In the genomic region with DNA sequence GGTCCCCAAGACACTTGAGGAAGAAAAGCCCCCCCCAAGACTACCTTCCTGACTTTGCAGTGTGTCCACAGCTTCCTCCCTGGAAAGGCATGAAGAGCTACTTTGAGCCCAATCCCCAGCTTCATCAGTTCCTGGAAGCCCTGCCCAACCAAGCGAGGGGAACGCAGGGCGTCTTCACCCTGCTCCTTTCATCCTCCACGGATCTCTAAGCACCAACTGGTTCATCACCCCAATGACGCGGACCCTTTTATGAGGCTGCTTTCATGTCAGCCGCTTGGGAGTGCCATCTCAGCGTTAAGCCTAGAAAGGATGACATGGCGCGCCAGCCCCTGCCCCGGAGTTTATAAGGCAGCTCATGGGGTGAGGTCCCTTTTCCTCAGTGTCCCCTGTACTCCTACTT, we compare ENCODE assay signal across 8 mouse cellular contexts. TPM values are rescaled to one million over a fixed set of nuclear protein-coding genes. Genes with fewer than 3 reads are reported as not detected.
A peak's percentile ranks its signal among the peaks of the same experiment; 100 is the strongest.
DNase-seq lines count a peak whose midpoint lies in the region; ATAC-seq and TF ChIP-seq lines count a peak whose summit lies in the region.

Dnajc7 (minus strand) TSS at position 187 of the 400 bp plus-strand sequence.

- DNase-seq in heart, adult 18-20 months = no peak
- DNase-seq in heart, adult 9 months (ENCODE audit: low spot score in 2 of 2) = no peak
- DNase-seq in ES-E14 (ENCODE audit: low read depth, low spot score) = no peak
- DNase-seq in forebrain, embryonic 11.5 days (ENCODE audit: low spot score) = no peak
- no peak for DNase-seq in limb, embryonic 14.5 days (ENCODE audit: low spot score)
- no peak for DNase-seq in spleen, postnatal 14 days (ENCODE audit: low spot score in 2 of 2)

- TF ChIP-seq POLR2A in limb, embryonic 14.5 days (IDR thresholded peaks at IDR 0.05; ENCODE audit: borderline replicate concordance, extremely low read depth, insufficient read depth, insufficient read length) = no peak
- no peak for TF ChIP-seq POLR2A in olfactory bulb, adult 2 months (IDR thresholded peaks at IDR 0.05; ENCODE audit: insufficient read depth, low read depth, low read length)

- TF ChIP-seq CTCF in olfactory bulb, adult 2 months (IDR thresholded peaks at IDR 0.05; ENCODE audit: insufficient read depth, low read depth, low read length) = no peak

- peaks cover 6% of the 10 kb centered on the region; the same call in 1 of the 2 replicates for H3K36me3 ChIP-seq in ES-E14 (ENCODE audit: control insufficient read depth, insufficient read depth, low read length, poor library complexity, severe bottlenecking)
- no peaks in the 10 kb centered on the region for H3K36me3 ChIP-seq in forebrain, embryonic 11.5 days (ENCODE audit: control insufficient read depth, insufficient read depth, low read length)
- H3K36me3 ChIP-seq in limb, embryonic 14.5 days (ENCODE audit: control insufficient read depth, insufficient read depth, low read length) = peaks cover 12% of the 10 kb centered on the region

- no peaks in the 10 kb centered on the region for H3K27me3 ChIP-seq in forebrain, embryonic 11.5 days (ENCODE audit: control insufficient read depth, insufficient read depth, low read length)
- H3K27me3 ChIP-seq in limb, embryonic 14.5 days (ENCODE audit: control insufficient read depth, insufficient read depth, low read length) = no peaks in the 10 kb centered on the region

- H3K9ac ChIP-seq in ES-E14 (ENCODE audit: insufficient read depth, low read depth, low read length, poor library complexity, severe bottlenecking) = peak within 1 kb of the TSS; percentile 98
- H3K9ac ChIP-seq in forebrain, embryonic 11.5 days (ENCODE audit: low read length) = peak within 1 kb of the TSS; percentile 95
- H3K9ac ChIP-seq in limb, embryonic 14.5 days (ENCODE audit: low read depth, low read length, severe bottlenecking) = peak within 1 kb of the TSS; percentile 96

- H3K27ac ChIP-seq in ES-E14 (ENCODE audit: insufficient read depth, low read depth, low read length, poor library complexity, severe bottlenecking) = peak within 1 kb of the TSS; percentile 97
- H3K27ac ChIP-seq in forebrain, embryonic 11.5 days (ENCODE audit: low read depth, low read length) = peak within 1 kb of the TSS; percentile 85
- peak within 1 kb of the TSS; percentile 92 for H3K27ac ChIP-seq in limb, embryonic 14.5 days (replicated peaks; ENCODE audit: low read depth, low read length)
- peak within 1 kb of the TSS; percentile 83 for H3K27ac ChIP-seq in olfactory bulb, adult 2 months (ENCODE audit: insufficient read depth, low read depth, low read length)

- ATAC-seq in forebrain, embryonic 11.5 days (replicated peaks; ENCODE audit: low FRiP score) = no peak; the same call in 1 of the 2 replicates
- no peak for ATAC-seq in hematopoietic stem cell, adult 5-6 weeks (replicated peaks in 1 of 2; ENCODE audit: insufficient read depth in 1 of 2, low FRiP score in 2 of 2, low TSS enrichment in 1 of 2, low read depth in 1 of 2, poor library complexity in 2 of 2, severe bottlenecking in 2 of 2)
- no peak for ATAC-seq in limb, embryonic 14.5 days (ENCODE audit: low FRiP score, low read depth)

- peaks cover 3 to 8% of the 10 kb centered on the region in 2 experiments; a peak in 3 of 4 replicates for H3K4me1 ChIP-seq in ES-E14 (ENCODE audit: control insufficient read depth in 2 of 2, insufficient read depth in 2 of 2, low read length in 2 of 2, poor library complexity in 1 of 2)
- H3K4me1 ChIP-seq in forebrain, embryonic 11.5 days (replicated peaks; ENCODE audit: control insufficient read depth, insufficient read depth, low read length) = peaks cover 14% of the 10 kb centered on the region; the same call in 1 of the 2 replicates
- peaks cover 21% of the 10 kb centered on the region for H3K4me1 ChIP-seq in limb, embryonic 14.5 days (ENCODE audit: control insufficient read depth, insufficient read depth, low read length)
- peaks cover 13% of the 10 kb centered on the region for H3K4me1 ChIP-seq in olfactory bulb, adult 2 months (ENCODE audit: control insufficient read depth, insufficient read depth, low read length)

- peak within 1 kb of the TSS; percentile 86 to 96 for H3K4me3 ChIP-seq in ES-E14 (ENCODE audit: insufficient read depth in 1 of 2, low read depth in 1 of 2, low read length in 2 of 2, poor library complexity in 1 of 2, severe bottlenecking in 1 of 2)
- peak within 1 kb of the TSS; percentile 98 for H3K4me3 ChIP-seq in forebrain, embryonic 11.5 days (ENCODE audit: low read depth, low read length)
- H3K4me3 ChIP-seq in limb, embryonic 14.5 days (replicated peaks; ENCODE audit: low read length) = peak within 1 kb of the TSS; percentile 98
- H3K4me3 ChIP-seq in olfactory bulb, adult 2 months (ENCODE audit: insufficient read depth, low read depth, low read length) = peak within 1 kb of the TSS; percentile 75

- in situ Hi-C loops in ES-E14 (cut with MboI; ENCODE audit: low sequenced_read_pairs in 2 of 2, unreplicated experiment in 2 of 2) = no loop called here

- no peaks in the 10 kb centered on the region for H3K9me3 ChIP-seq in ES-E14 (ENCODE audit: control insufficient read depth, insufficient read depth, low read depth, low read length)
- H3K9me3 ChIP-seq in forebrain, embryonic 11.5 days (ENCODE audit: control insufficient read depth, low read length) = no peaks in the 10 kb centered on the region
- no peaks in the 10 kb centered on the region for H3K9me3 ChIP-seq in limb, embryonic 14.5 days (ENCODE audit: control insufficient read depth, low read length)

- peak within 1 kb of the TSS; percentile 88 for H3K4me2 ChIP-seq in forebrain, embryonic 11.5 days (ENCODE audit: low read depth, low read length, severe bottlenecking)
- peak within 1 kb of the TSS; percentile 79 for H3K4me2 ChIP-seq in limb, embryonic 14.5 days (replicated peaks; ENCODE audit: low read depth, low read length, severe bottlenecking)

- 5% methylated on average over 11 of the region's 11 CpGs for WGBS in forebrain, embryonic 11.5 days
- 2% methylated on average over 11 of the region's 11 CpGs for WGBS in limb, embryonic 14.5 days
- under 1% methylated on average over 11 of the region's 11 CpGs for WGBS in olfactory bulb, adult 2 months

TF ChIP-seq in ES-E14, 5 proteins besides CTCF, POLR2A, EP300 and RAD21:
- no peak for TF ChIP-seq HCFC1 (IDR thresholded peaks at IDR 0.05; ENCODE audit: borderline replicate concordance, insufficient read depth, low read length)
- no peak for TF ChIP-seq ZC3H11A (IDR thresholded peaks at IDR 0.05; ENCODE audit: borderline replicate concordance, low read depth, low read length)
- no peak for TF ChIP-seq CHD2 (IDR thresholded peaks at IDR 0.05; ENCODE audit: low read depth, low read length)
- TF ChIP-seq ZNF384 (IDR thresholded peaks at IDR 0.05; ENCODE audit: low read depth, low read length) = no peak
- TF ChIP-seq MAFK (IDR thresholded peaks at IDR 0.05; ENCODE audit: insufficient read depth, low read depth, low read length) = no peak
TF ChIP-seq in ES-E14: peak in this region for 0.

RNA-seq across cellular contexts. Expression of gene Dnajc7, which starts in this region (rescaled TPM):
- 100 to 1,000 TPM; 126 to 128 TPM for total RNA-seq in heart, adult 18-20 months (2021)
- total RNA-seq in ES-E14 (2012; rRNA removed) = 139 and 208 TPM in 2 replicates
- 95.9 and 105 TPM in 2 replicates for polyA plus RNA-seq in forebrain, embryonic 11.5 days (2014; fragmentation: Nextera tagmentation; extraction: Ambion mirVana)
- 129 and 135 TPM in 2 replicates for total RNA-seq in hematopoietic stem cell, adult 5-6 weeks (2017)
- polyA plus RNA-seq in limb, embryonic 14.5 days (2012; rRNA removed) = 179 and 225 TPM in 2 replicates
- 73.3 and 74.1 TPM in 2 replicates for polyA plus RNA-seq in limb, embryonic 14.5 days (2014; fragmentation: Nextera tagmentation; extraction: Ambion mirVana)
- polyA plus RNA-seq in olfactory bulb, adult 2 months (2012; ENCODE audit: insufficient read depth, insufficient read length, low replicate concordance, missing spikeins) = 670 TPM in 1 of 2 replicates, not detected in the other
